Mouse (Mus musculus) liver, embryonic 14.5 days (tissue): Measurements from ENCODE around the gene Litaf. TPM values are rescaled to one million over a fixed set of nuclear protein-coding genes. Genes with fewer than 3 reads are reported as not detected.
"Not testable (repeated sequence)": the region's sequence is repeated elsewhere in the genome, so short reads cannot be mapped to it uniquely, and the experiment has no call there.

Experiments used
- ATAC-seq: fragments of 200-750 bp; cut with Nextera tagmentation; 2 replicates; pipeline ENCODE4 v1.8.0; 2017; ENCODE audit warnings: moderate number of reproducible peaks, mild to moderate bottlenecking, moderate library complexity; ENCODE audit not compliant: insufficient read depth
- DNase-seq, 3 experiments: peaks; one replicate each; pipeline ENCODE4 v3.0.0-alpha.2; 2012 to 2013; ENCODE audit warnings: low read depth in 3 of 3, low spot score in 3 of 3
- H3K27ac ChIP-seq: fragments of 300-500 bp; sonication (generic); 2 replicates; pipeline ENCODE4 v1.5.1; 2014; ENCODE audit warnings: moderate library complexity, mild to moderate bottlenecking, control low read depth, inconsistent platforms
- H3K27me3 ChIP-seq: fragments of 300-500 bp; sonication (generic); 2 replicates; pipeline ENCODE4 v1.6.1; 2014; ENCODE audit warnings: mild to moderate bottlenecking, low read length, moderate library complexity; ENCODE audit not compliant: control insufficient read depth, insufficient read depth
- H3K36me3 ChIP-seq: fragments of 300-500 bp; sonication (generic); replicated peaks from 2 replicates; pipeline ENCODE4 v1.6.1; 2014; ENCODE audit warnings: low read depth; ENCODE audit not compliant: control insufficient read depth, insufficient read depth
- H3K4me1 ChIP-seq, 2 experiments: fragments of 200-500 bp in 1 of 2; fragments of 300-500 bp in 1 of 2; sonication (generic) in 1 of 2; replicated peaks; 2 replicates each; pipeline ENCODE4 v1.6.1; 2012 to 2014; ENCODE audit warnings: antibody characterized with exemption in 1 of 2, inconsistent platforms in 1 of 2, low read length in 1 of 2; ENCODE audit not compliant: control insufficient read depth in 2 of 2, insufficient read depth in 2 of 2
- H3K4me2 ChIP-seq: fragments of 300-500 bp; sonication (generic); 2 replicates; pipeline ENCODE4 v1.6.1; 2014; ENCODE audit warnings: low read depth, mild to moderate bottlenecking, control low read depth, moderate library complexity
- H3K4me3 ChIP-seq, 2 experiments: fragments of 200-500 bp in 1 of 2; fragments of 300-500 bp in 1 of 2; sonication (generic) in 1 of 2; 2 replicates each; pipeline ENCODE4 v1.5.1; 2012 to 2014; ENCODE audit warnings: low read depth in 2 of 2, low read length in 2 of 2, mild to moderate bottlenecking in 2 of 2, control low read depth in 1 of 2, inconsistent platforms in 1 of 2, moderate library complexity in 1 of 2; ENCODE audit not compliant: insufficient read depth in 1 of 2
- H3K9ac ChIP-seq: fragments of 300-500 bp; sonication (generic); replicated peaks from 2 replicates; pipeline ENCODE4 v1.6.1; 2014; ENCODE audit warnings: mild to moderate bottlenecking, control low read depth, moderate library complexity
- H3K9me3 ChIP-seq: fragments of 300-500 bp; sonication (generic); 2 replicates; pipeline ENCODE4 v1.6.1; 2016; ENCODE audit warnings: low read length, mixed read lengths; ENCODE audit not compliant: control insufficient read depth
- CTCF ChIP-seq: IDR thresholded peaks from 2 replicates; pipeline ENCODE4 v1.5.1; 2016; ENCODE audit warnings: antibody characterized with exemption, low read depth, control low read depth
- EP300 ChIP-seq: IDR thresholded peaks from 2 replicates; pipeline ENCODE4 v1.6.1; 2016; ENCODE audit warnings: antibody characterized with exemption, low read depth
- WGBS: fragments of 180-500 bp; shearing (Covaris S2); extraction: QIAGEN DNeasy Blood & Tissue Kit; methylation state at CpG from one replicate; pipeline ENCODE4 v1.1.7; 2014; ENCODE audit not compliant: insufficient replicate concordance; 5-methylcytosine and 5-hydroxymethylcytosine counted together
- polyA plus RNA-seq, 2 experiments: library from polyadenylated mRNA; depleted of rRNA in 1 of 2; stranded (reverse) in 1 of 2; unstranded in 1 of 2; fragments of >200 nt; fragmentation: Nextera tagmentation in 1 of 2; extraction: Ambion mirVana in 1 of 2; gene quantifications; 2 replicates each; pipeline versions ENCODE4 v1.2.1 to v1.2.3; 2012 to 2014

Litaf gene
- polyA plus RNA-seq, 2 experiments: 12.1 to 27.3 TPM

GRCm38 (mm10) chr16:11016353-11016752 lies 49.6 kb downstream of the Litaf start:
- H3K9me3 ChIP-seq: no peaks in the 10 kb centered on the region
- ATAC-seq: no peak

DNA sequence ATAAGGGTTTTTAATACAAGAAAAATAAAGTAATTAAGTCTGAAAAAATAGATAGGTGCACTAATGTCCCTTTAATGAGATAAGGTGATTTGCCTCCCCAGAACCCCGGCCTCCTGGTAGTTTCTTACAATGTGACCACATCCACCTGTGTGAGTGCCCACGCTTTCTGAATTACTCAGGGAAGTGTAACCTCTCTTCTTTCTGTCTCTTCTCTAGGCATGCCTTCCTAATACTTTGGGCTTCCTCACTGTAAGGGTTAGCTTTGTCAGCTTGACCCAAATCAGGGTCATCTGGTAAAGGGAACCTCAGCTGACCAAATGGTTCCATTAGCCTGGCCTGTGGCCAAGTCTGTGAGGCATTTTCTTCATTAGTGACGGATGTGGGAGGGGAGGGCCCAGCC lies 51.5 kb downstream of the Litaf start:
- TF ChIP-seq CTCF (no peak), EP300 (no peak)
- DNase-seq (no peak), ATAC-seq (no peak)
- Histone ChIP-seq H3K4me2 (no peak overlapping the region), H3K36me3 (no peaks in the 10 kb centered on the region), H3K4me1 (peaks cover 0 to 16% of the 10 kb centered on the region in 2 experiments; a peak in 2 of 4 replicates), H3K4me3 (no peak overlapping the region), H3K27ac (no peak overlapping the region), H3K27me3 (no peaks in the 10 kb centered on the region), H3K9ac (no peak overlapping the region), H3K9me3 (no peaks in the 10 kb centered on the region)
- WGBS: 64% methylated on average over 3 of the region's 3 CpGs

More at GRCm38 (mm10) chr16:11016353-11016752, 49.6 kb downstream of the Litaf start:
- 39% methylated on average over 4 of the region's 4 CpGs for WGBS
- peaks cover 0 to 16% of the 10 kb centered on the region in 2 experiments; a peak in 2 of 4 replicates for H3K4me1 ChIP-seq
- no peaks in the 10 kb centered on the region for H3K36me3 ChIP-seq
- H3K27me3 ChIP-seq: no peaks in the 10 kb centered on the region
- no peak overlapping the region for H3K4me2 ChIP-seq
- TF ChIP-seq EP300: no peak
- TF ChIP-seq CTCF: no peak
- H3K9ac ChIP-seq: no peak overlapping the region
- no peak overlapping the region for H3K27ac ChIP-seq
- no peak for DNase-seq
- no peak overlapping the region for H3K4me3 ChIP-seq

GRCm38 (mm10) chr16:11013464-11014147 lies 52.4 kb downstream of the Litaf start:
- 84% methylated on average over 11 of the region's 19 CpGs for WGBS
- not testable (repeated sequence) for H3K9me3 ChIP-seq, H3K4me2 ChIP-seq, H3K9ac ChIP-seq, H3K27ac ChIP-seq, ATAC-seq, H3K27me3 ChIP-seq, H3K4me3 ChIP-seq, DNase-seq, H3K36me3 ChIP-seq
- peaks cover 0 to 21% of the 10 kb centered on the region in 2 experiments; a peak in 2 of 4 replicates for H3K4me1 ChIP-seq

GRCm38 (mm10) chr16:11012571-11013463 lies 53.1 kb downstream of the Litaf start:
- Histone ChIP-seq H3K36me3 (no peaks in the 10 kb centered on the region), H3K27me3 (no peaks in the 10 kb centered on the region), H3K4me3 (no peak overlapping the region), H3K9me3 (no peaks in the 10 kb centered on the region), H3K9ac (no peak overlapping the region), H3K4me2 (no peak overlapping the region), H3K4me1 (peaks cover 0 to 22% of the 10 kb centered on the region in 2 experiments; a peak in 2 of 4 replicates), H3K27ac (no peak overlapping the region)
- TF ChIP-seq CTCF (no peak), EP300 (no peak)
- ATAC-seq: no peak
- no peak for DNase-seq
- WGBS: 58% methylated on average over 11 of the region's 11 CpGs

GRCm38 (mm10) chr16:11011939-11012338 lies 54.0 kb downstream of the Litaf start:
- 37% methylated on average over 4 of the region's 4 CpGs for WGBS
- H3K36me3 ChIP-seq: no peaks in the 10 kb centered on the region
- H3K9ac ChIP-seq: no peak overlapping the region
- no peaks in the 10 kb centered on the region for H3K9me3 ChIP-seq
- no peak for TF ChIP-seq EP300
- no peak for TF ChIP-seq CTCF
- ATAC-seq (no peak), DNase-seq (no peak)
- H3K4me3 ChIP-seq: no peak overlapping the region
- no peak overlapping the region for H3K4me2 ChIP-seq
- H3K27me3 ChIP-seq: no peaks in the 10 kb centered on the region
- H3K27ac ChIP-seq: no peak overlapping the region
- peaks cover 0 to 19% of the 10 kb centered on the region in 2 experiments; a peak in 2 of 4 replicates for H3K4me1 ChIP-seq
